Mouse (Mus musculus) ES-Bruce4 (cell line): ENCODE data around the gene Nipsnap1. TPM values are rescaled to one million over a fixed set of nuclear protein-coding genes. Genes with fewer than 3 reads are reported as not detected.

ENCODE experiments used
- H3K27ac ChIP-seq: 2 replicates; pipeline ENCODE4 v1.5.1; 2012; ENCODE audit warnings: low read length, inconsistent platforms; ENCODE audit not compliant: insufficient read depth
- H3K27me3 ChIP-seq: 2 replicates; pipeline ENCODE4 v1.6.1; 2012; ENCODE audit warnings: mild to moderate bottlenecking, low read length, inconsistent platforms; ENCODE audit not compliant: control insufficient read depth, poor library complexity, insufficient read depth, severe bottlenecking
- H3K36me3 ChIP-seq: 2 replicates; pipeline ENCODE4 v1.6.1; 2012; ENCODE audit warnings: inconsistent platforms, mild to moderate bottlenecking, low read length, moderate library complexity; ENCODE audit not compliant: control insufficient read depth, poor library complexity, insufficient read depth, severe bottlenecking
- H3K4me1 ChIP-seq: one replicate; pipeline ENCODE4 v1.8.1; 2011; ENCODE audit warnings: low read length; ENCODE audit not compliant: control insufficient read depth, insufficient read depth
- H3K4me3 ChIP-seq: 2 replicates; pipeline ENCODE4 v1.5.1; 2011; ENCODE audit warnings: low read depth, mild to moderate bottlenecking, low read length
- H3K9ac ChIP-seq: 2 replicates; pipeline ENCODE4 v1.6.1; 2012; ENCODE audit warnings: low read depth, mild to moderate bottlenecking, inconsistent platforms; ENCODE audit not compliant: poor library complexity, severe bottlenecking
- H3K9me3 ChIP-seq: replicated peaks from 2 replicates; pipeline ENCODE4 v1.6.1; 2012; ENCODE audit warnings: mild to moderate bottlenecking, low read length, inconsistent platforms; ENCODE audit not compliant: control insufficient read depth, poor library complexity, insufficient read depth, severe bottlenecking
- CTCF ChIP-seq: IDR thresholded peaks from one replicate; pipeline ENCODE4 v1.8.1; 2011; ENCODE audit warnings: low read depth, low read length
- EP300 ChIP-seq: IDR thresholded peaks from 2 replicates; pipeline ENCODE4 v1.6.1; 2011; ENCODE audit warnings: low read depth, low read length; ENCODE audit not compliant: insufficient read depth
- POLR2A ChIP-seq: IDR thresholded peaks from one replicate; pipeline ENCODE4 v1.8.1; 2011; ENCODE audit warnings: low read length; ENCODE audit not compliant: insufficient read depth
- polyA plus RNA-seq: library from polyadenylated mRNA; stranded (reverse); fragments of >200 nt; gene quantifications from 2 replicates; pipeline ENCODE4 v1.2.4, GENCODE M21; 2011; ENCODE audit warnings: low read depth; ENCODE audit not compliant: missing spikeins, insufficient read depth, insufficient read length

Gene Nipsnap1
- polyA plus RNA-seq, 1 experiment, result 83.4 TPM

DNA sequence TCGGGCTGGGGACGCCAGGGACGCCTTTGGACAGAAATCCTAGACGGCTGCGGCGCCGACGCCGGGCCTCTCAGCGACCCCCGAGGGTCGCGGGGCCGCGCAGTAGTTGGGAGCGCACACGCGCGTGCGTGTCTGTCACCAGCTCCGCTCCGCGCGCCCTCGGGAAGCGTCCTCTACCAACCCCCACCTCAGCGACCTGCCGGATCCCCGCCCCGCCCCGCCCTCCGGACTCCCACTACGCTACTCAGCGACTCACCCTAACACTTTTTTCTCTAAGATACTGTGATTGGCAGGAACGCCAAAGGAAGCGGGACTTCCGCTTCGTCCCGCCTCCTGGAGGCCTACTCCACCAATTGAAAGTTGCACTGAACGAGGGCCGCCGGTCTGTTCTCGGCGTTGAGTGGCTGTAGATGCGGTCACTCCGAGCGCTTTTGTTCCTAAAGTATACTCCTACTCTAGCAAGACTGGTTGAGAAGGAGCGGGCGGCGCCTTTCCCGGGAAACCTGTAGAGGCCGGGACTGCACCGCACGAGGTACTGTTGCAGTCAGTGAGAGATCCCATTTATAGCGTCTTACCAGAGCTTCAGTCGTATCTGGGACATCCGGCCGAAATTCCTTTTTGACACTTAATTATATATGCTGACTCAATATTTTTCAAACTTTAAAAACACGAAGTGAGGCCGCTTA is 24.4 kb upstream of the Nipsnap1 start, which contains the start of gene Nf2:
Gene Nf2 (minus strand): TSS at position 279 of the 686 bp plus-strand sequence.
- H3K4me1 ChIP-seq, result no peaks in the 10 kb centered on the region
- TF ChIP-seq CTCF, result no peak
- TF ChIP-seq POLR2A, result peak; percentile 68
- H3K9ac ChIP-seq, result peak within 1 kb of the TSS; percentile 99
- peaks cover 8% of the 10 kb centered on the region for H3K9me3 ChIP-seq
- H3K27ac ChIP-seq, result peak within 1 kb of the TSS; percentile 76
- peaks cover 4% of the 10 kb centered on the region; the same call in 1 of the 2 replicates for H3K36me3 ChIP-seq
- H3K4me3 ChIP-seq, result peak within 1 kb of the TSS; percentile 97
- no peaks in the 10 kb centered on the region for H3K27me3 ChIP-seq

DNA sequence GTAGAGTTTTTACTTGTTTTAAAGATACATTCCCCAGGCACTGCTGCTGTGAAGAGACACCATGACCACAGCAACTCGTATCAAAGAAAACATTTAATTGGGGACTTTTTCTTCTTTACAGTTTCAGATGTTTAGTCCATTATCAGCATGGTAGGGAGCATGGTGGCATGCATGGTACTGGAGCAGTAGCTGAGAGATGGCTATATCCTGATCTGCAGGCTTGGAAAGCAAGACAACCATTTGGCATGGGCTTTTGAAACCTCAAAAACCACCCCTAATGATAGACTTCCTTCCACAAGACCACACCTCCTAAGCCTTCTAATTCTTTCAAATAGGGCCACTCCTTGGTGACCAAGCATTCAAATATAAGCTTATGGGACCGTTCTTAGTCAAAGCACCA is 23.3 kb upstream of the Nipsnap1 start:
- H3K27me3 ChIP-seq, result no peaks in the 10 kb centered on the region
- peaks cover 8% of the 10 kb centered on the region for H3K9me3 ChIP-seq
- peaks cover 2% of the 10 kb centered on the region for H3K4me1 ChIP-seq
- no peak overlapping the region for H3K27ac ChIP-seq
- TF ChIP-seq CTCF (no peak), EP300 (no peak), POLR2A (no peak)
- no peak overlapping the region; the same call in 1 of the 2 replicates for H3K9ac ChIP-seq
- no peak overlapping the region for H3K4me3 ChIP-seq
- H3K36me3 ChIP-seq, result peaks cover 4% of the 10 kb centered on the region; the same call in 1 of the 2 replicates

DNA sequence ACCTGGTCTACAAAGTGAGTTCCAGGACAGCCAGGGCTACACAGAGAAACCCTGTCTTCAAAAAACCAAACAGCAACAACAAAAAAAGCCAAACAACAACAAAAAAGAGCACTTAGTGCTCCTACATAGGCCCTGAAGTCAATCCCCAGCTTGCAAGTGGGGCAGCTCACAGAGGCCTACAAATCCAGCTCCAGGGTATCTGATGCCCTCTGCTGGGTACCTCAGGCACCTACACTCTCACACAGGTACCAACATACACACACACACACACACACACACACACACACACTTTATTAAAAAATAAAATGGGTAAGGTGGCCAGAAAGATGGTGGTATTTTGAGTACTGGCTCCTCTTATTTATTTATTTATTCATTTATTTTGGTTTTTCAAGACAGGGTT is 20.7 kb upstream of the Nipsnap1 start:
- H3K4me1 ChIP-seq, result peaks cover 2% of the 10 kb centered on the region
- H3K9ac ChIP-seq, result no peak overlapping the region
- no peak overlapping the region for H3K4me3 ChIP-seq
- H3K27ac ChIP-seq, result no peak overlapping the region
- no peaks in the 10 kb centered on the region for H3K36me3 ChIP-seq
- peaks cover 8% of the 10 kb centered on the region for H3K9me3 ChIP-seq
- H3K27me3 ChIP-seq, result no peaks in the 10 kb centered on the region
- TF ChIP-seq CTCF (no peak), POLR2A (no peak), EP300 (no peak)

DNA sequence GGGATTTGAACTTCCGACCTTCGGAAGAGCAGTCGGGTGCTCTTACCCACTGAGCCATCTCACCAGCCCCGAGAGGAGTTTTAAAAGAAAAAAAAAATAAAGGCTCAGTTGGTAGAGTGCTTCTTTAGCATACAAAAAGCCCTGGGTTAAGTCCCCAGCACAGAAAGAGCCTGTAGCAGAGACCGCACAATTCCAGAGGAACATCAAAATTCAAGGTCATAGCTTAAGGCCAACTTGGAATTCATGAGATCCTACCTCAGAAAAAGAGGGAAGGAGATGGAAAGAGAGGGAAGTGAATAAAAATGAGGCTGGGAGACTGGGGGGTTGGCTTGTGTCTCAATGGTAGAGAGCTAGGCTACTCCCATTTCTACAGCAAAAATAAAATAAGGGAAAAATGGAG is 19.6 kb upstream of the Nipsnap1 start:
- Histone ChIP-seq H3K27me3 (no peaks in the 10 kb centered on the region), H3K4me1 (peaks cover 2% of the 10 kb centered on the region), H3K4me3 (no peak overlapping the region), H3K36me3 (no peaks in the 10 kb centered on the region), H3K9me3 (peaks cover 8% of the 10 kb centered on the region), H3K9ac (no peak overlapping the region), H3K27ac (peak overlapping the region; percentile 94)
- TF ChIP-seq CTCF, result no peak
- no peak for TF ChIP-seq EP300
- no peak for TF ChIP-seq POLR2A

DNA sequence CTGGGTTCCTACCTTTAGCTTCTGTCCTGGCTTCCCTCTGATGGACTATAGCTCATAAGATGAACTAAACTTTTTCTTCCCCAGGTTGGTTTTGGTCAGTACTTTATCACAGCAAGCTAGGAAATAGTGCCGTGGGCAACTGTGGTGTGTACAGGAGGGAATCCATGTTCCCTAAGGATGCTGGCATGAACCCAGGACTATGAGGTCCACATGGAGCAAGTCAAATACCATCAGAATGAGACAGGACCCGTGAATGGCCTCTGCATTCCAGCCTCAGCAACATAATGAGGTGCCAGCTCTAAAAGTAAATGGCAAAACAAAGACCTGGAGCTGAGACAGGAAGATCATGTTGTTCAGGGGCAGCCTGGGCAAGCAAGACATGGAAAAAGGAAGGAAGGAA is 15.3 kb upstream of the Nipsnap1 start:
- no peak overlapping the region for H3K4me3 ChIP-seq
- TF ChIP-seq POLR2A, result no peak
- no peak for TF ChIP-seq EP300
- no peak for TF ChIP-seq CTCF
- no peaks in the 10 kb centered on the region for H3K36me3 ChIP-seq
- peaks cover 8% of the 10 kb centered on the region for H3K4me1 ChIP-seq
- H3K9me3 ChIP-seq, result no peaks in the 10 kb centered on the region
- H3K9ac ChIP-seq, result no peak overlapping the region
- no peaks in the 10 kb centered on the region for H3K27me3 ChIP-seq
- no peak overlapping the region for H3K27ac ChIP-seq

DNA sequence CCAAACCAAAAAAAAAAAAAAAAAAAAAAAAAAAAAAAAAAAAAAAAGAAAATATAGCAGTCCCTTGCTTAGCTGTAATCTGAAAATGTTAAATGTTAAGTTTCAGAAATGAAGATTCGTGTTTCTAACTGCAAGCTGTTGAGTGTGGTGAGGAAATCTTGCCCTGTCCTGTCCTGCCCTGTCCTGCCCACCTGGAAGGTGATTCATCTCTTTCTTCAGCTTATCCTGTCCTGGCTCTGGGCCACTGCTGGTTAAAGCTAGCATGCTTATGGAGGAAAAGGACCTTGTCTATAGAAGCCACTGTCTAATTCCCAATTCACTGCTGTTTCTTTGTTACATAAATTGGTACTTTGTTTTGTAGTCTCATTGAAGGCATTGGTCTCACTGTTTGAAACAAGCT is 12.8 kb upstream of the Nipsnap1 start:
- Histone ChIP-seq H3K27me3 (no peaks in the 10 kb centered on the region), H3K36me3 (no peaks in the 10 kb centered on the region), H3K4me1 (peaks cover 6% of the 10 kb centered on the region), H3K9ac (0 out of 2 replicates have a peak overlapping the region, but pooled peaks have one; percentile 38), H3K27ac (peak overlapping the region; percentile 94), H3K4me3 (no peak overlapping the region), H3K9me3 (no peaks in the 10 kb centered on the region)
- TF ChIP-seq EP300 (0 out of 2 replicates have a peak, but pooled peaks have one; percentile 11), POLR2A (no peak)
